Mouse (Mus musculus) lung, postnatal 0 days (tissue): Measurements from ENCODE around the gene Zfand3.

Experiments used
- CTCF ChIP-seq: IDR thresholded peaks from 2 replicates; pipeline ENCODE4 v1.5.1; 2016; ENCODE audit warnings: antibody characterized with exemption, mild to moderate bottlenecking
- EP300 ChIP-seq: IDR thresholded peaks from 2 replicates; pipeline ENCODE4 v1.6.1; 2016; ENCODE audit warnings: antibody characterized with exemption, mild to moderate bottlenecking, control low read depth

DNA sequence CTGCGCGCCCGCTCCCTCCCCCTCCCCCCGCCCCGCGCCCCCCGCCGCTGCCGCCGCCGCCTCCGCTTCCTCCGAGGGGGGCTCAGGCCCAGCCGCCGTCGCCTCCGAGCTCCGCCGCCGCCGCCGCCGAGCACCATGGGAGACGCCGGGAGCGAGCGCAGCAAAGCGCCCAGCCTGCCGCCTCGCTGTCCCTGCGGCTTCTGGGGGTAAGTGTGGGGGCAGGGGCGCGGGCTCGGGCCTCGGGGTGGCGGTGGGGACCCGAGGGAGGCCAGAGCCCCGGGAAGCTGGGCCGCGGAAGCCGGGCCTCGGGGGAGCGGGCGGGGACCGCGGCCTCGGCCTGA lies 540 bp downstream of the Zfand3 start:
- TF ChIP-seq CTCF (no peak), EP300 (no peak)
